Mouse (Mus musculus): ENCODE data around the gene Mx1. TPM values are rescaled to one million over a fixed set of nuclear protein-coding genes. Genes with fewer than 3 reads are reported as not detected.

Gene Mx1
- total and polyA plus RNA-seq, 2 experiments, result 1.4 to 2.3 TPM

DNA sequence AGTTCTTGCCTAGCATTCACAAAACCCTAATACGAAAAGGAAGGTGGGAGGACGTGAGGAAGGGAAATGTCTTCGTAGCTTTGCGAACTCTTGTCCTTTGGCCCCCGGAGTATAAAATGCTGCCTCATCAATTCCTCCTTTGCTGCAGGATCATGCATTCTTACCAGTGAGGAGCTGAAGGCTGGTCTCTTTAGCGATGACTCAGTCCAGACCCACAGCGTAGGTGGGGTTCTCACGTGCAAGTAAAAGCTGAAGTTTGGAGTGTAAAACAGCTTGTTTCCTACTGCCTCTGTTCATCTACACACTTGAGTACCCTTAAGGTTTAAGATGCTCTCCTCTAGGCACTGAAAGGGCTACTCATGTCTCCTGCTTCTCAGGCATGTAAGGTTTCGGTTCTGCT lies 20.7 kb downstream of the Mx1 start:
- Histone ChIP-seq H3K27me3 (ENCODE audit: control insufficient read depth, insufficient read depth, low read length) (no peaks in the 10 kb centered on the region), H3K4me3 (ENCODE audit: insufficient read depth, low read depth, low read length) (no peak overlapping the region), H3K79me2 (ENCODE audit: control insufficient read depth, insufficient read depth, low read length) (no peaks in the 10 kb centered on the region), H3K9ac (ENCODE audit: low read depth, low read length) (no peak overlapping the region), H3K27ac (replicated peaks; ENCODE audit: insufficient read depth, low read depth, low read length) (no peak overlapping the region), H3K36me3 (ENCODE audit: control insufficient read depth, insufficient read depth, low read length) (no peaks in the 10 kb centered on the region; the same call in 1 of the 2 replicates), H3K4me1 (ENCODE audit: control insufficient read depth, insufficient read depth, low read length) (no peaks in the 10 kb centered on the region; the same call in 1 of the 2 replicates)
- TF ChIP-seq POLR2A (IDR thresholded peaks at IDR 0.05; ENCODE audit: extremely low read depth, insufficient read depth, low read length), result no peak
- TF ChIP-seq CTCF (IDR thresholded peaks at IDR 0.05; ENCODE audit: low read depth, low read length), result no peak
- WGBS, result 70% methylated on average over 9 of the region's 9 CpGs
- no peak for DNase-seq (ENCODE audit: extremely low read depth, low read depth, low spot score)

DNA sequence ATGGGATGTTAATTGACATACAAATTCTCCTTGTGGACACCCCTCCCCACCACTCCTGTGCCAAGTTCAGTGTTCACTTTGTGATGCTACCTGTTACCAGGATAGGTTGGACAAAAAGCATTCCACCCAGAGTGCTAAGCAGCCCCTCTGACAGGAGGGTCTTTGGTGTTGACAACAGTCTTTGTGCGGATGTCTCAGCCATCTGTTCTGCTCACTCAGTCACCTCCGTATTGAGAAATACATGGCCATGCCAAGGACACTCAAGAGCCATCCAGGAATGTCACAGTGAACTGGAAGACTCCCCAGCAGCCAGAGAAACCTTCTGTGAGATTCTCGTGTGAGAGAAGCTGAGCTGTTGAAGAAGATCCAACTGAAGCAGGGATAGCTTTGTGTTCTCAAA lies 24.5 kb downstream of the Mx1 start:
- no peak for DNase-seq (ENCODE audit: extremely low read depth, low read depth, low spot score)
- Histone ChIP-seq H3K79me2 (ENCODE audit: control insufficient read depth, insufficient read depth, low read length) (no peaks in the 10 kb centered on the region), H3K27me3 (ENCODE audit: control insufficient read depth, insufficient read depth, low read length) (no peaks in the 10 kb centered on the region), H3K4me3 (ENCODE audit: insufficient read depth, low read depth, low read length) (no peak overlapping the region), H3K4me1 (ENCODE audit: control insufficient read depth, insufficient read depth, low read length) (no peaks in the 10 kb centered on the region; the same call in 1 of the 2 replicates), H3K36me3 (ENCODE audit: control insufficient read depth, insufficient read depth, low read length) (no peaks in the 10 kb centered on the region; the same call in 1 of the 2 replicates), H3K9ac (ENCODE audit: low read depth, low read length) (no peak overlapping the region), H3K27ac (replicated peaks; ENCODE audit: insufficient read depth, low read depth, low read length) (no peak overlapping the region)
- no peak for TF ChIP-seq POLR2A (IDR thresholded peaks at IDR 0.05; ENCODE audit: extremely low read depth, insufficient read depth, low read length)
- TF ChIP-seq CTCF (IDR thresholded peaks at IDR 0.05; ENCODE audit: low read depth, low read length), result no peak
- WGBS, result 90% methylated on average over 3 of the region's 3 CpGs

DNA sequence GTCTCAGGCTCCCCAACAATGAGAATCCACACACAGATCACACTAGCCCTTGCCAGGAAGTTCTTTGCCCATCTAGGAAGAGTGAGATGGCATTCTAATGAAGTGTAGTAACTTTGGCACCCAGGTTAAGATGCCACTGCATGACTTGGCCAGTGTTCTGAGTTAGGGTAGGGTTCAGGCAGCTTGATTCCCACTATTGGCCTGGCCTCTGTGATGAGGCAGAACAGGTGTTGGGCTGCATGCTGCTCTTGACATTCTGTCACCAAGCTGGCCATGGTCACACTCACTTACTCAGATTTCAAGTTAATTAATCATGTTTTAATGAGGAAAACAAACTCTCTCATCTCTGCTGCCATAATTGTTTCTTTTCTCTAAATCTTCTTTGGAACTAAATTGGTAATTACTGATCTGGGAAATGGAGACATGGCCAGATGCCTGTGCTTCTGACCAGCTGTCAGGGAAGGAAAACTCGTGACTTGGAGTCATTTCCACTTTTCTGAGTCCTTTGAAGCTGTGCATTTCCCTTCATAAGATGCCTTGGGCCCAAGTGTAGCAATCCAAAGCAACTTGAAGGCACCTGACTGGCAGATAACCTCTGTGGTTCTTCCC lies 25.2 kb downstream of the Mx1 start:
- Histone ChIP-seq H3K9ac (ENCODE audit: low read depth, low read length) (no peak overlapping the region), H3K79me2 (ENCODE audit: control insufficient read depth, insufficient read depth, low read length) (no peaks in the 10 kb centered on the region), H3K4me3 (ENCODE audit: insufficient read depth, low read depth, low read length) (no peak overlapping the region), H3K27ac (replicated peaks; ENCODE audit: insufficient read depth, low read depth, low read length) (no peak overlapping the region), H3K36me3 (ENCODE audit: control insufficient read depth, insufficient read depth, low read length) (no peaks in the 10 kb centered on the region; the same call in 1 of the 2 replicates), H3K27me3 (ENCODE audit: control insufficient read depth, insufficient read depth, low read length) (no peaks in the 10 kb centered on the region), H3K4me1 (ENCODE audit: control insufficient read depth, insufficient read depth, low read length) (no peaks in the 10 kb centered on the region; the same call in 1 of the 2 replicates)
- WGBS, result 67% methylated on average over 1 of the region's 1 CpGs
- no peak for DNase-seq (ENCODE audit: extremely low read depth, low read depth, low spot score)
- no peak for TF ChIP-seq CTCF (IDR thresholded peaks at IDR 0.05; ENCODE audit: low read depth, low read length)
- no peak for TF ChIP-seq POLR2A (IDR thresholded peaks at IDR 0.05; ENCODE audit: extremely low read depth, insufficient read depth, low read length)

- H3K36me3 ChIP-seq (ENCODE audit: control insufficient read depth, insufficient read depth, low read length), result no peaks in the 10 kb centered on the region; the same call in 1 of the 2 replicates
- 93% methylated on average over 2 of the region's 2 CpGs for WGBS
- H3K9ac ChIP-seq (ENCODE audit: low read depth, low read length), result no peak overlapping the region
- no peak for TF ChIP-seq CTCF (IDR thresholded peaks at IDR 0.05; ENCODE audit: low read depth, low read length)
- no peak for TF ChIP-seq POLR2A (IDR thresholded peaks at IDR 0.05; ENCODE audit: extremely low read depth, insufficient read depth, low read length)
- H3K27me3 ChIP-seq (ENCODE audit: control insufficient read depth, insufficient read depth, low read length), result no peaks in the 10 kb centered on the region
- DNase-seq (ENCODE audit: extremely low read depth, low read depth, low spot score), result no peak
- H3K4me3 ChIP-seq (ENCODE audit: insufficient read depth, low read depth, low read length), result no peak overlapping the region
- no peaks in the 10 kb centered on the region; the same call in 1 of the 2 replicates for H3K4me1 ChIP-seq (ENCODE audit: control insufficient read depth, insufficient read depth, low read length)
- H3K27ac ChIP-seq (replicated peaks; ENCODE audit: insufficient read depth, low read depth, low read length), result no peak overlapping the region
- H3K79me2 ChIP-seq (ENCODE audit: control insufficient read depth, insufficient read depth, low read length), result no peaks in the 10 kb centered on the region
Measured at GRCm38 (mm10) chr16:97434206-97434605, 28.5 kb downstream of the Mx1 start.

DNA sequence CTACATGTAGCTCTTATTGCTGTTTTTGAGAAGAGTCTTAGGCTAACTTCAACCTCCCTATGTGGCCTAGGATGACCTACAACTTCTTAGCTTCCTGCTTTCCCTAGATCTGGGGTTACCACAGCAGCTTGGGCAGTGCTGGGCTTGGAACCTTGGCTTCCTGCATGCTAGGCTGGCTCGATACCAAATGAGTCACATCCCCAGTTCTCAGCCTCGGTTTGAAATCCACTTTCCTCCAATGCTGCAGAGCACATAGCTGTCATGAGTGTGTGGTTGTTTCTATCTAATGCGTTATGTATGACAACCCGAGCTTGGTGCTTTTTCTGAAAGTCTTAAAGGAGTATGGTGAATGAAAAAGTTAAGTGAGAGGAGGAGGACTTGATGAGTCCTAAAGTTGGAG lies 31.4 kb downstream of the Mx1 start:
- Histone ChIP-seq H3K9ac (ENCODE audit: low read depth, low read length) (no peak overlapping the region), H3K79me2 (ENCODE audit: control insufficient read depth, insufficient read depth, low read length) (no peaks in the 10 kb centered on the region), H3K36me3 (ENCODE audit: control insufficient read depth, insufficient read depth, low read length) (no peaks in the 10 kb centered on the region), H3K4me3 (ENCODE audit: insufficient read depth, low read depth, low read length) (no peak overlapping the region), H3K27ac (replicated peaks; ENCODE audit: insufficient read depth, low read depth, low read length) (no peak overlapping the region), H3K4me1 (ENCODE audit: control insufficient read depth, insufficient read depth, low read length) (no peaks in the 10 kb centered on the region; the same call in 1 of the 2 replicates), H3K27me3 (ENCODE audit: control insufficient read depth, insufficient read depth, low read length) (no peaks in the 10 kb centered on the region)
- TF ChIP-seq CTCF (IDR thresholded peaks at IDR 0.05; ENCODE audit: low read depth, low read length), result no peak
- WGBS, result 74% methylated on average over 4 of the region's 4 CpGs
- DNase-seq (ENCODE audit: extremely low read depth, low read depth, low spot score), result peak; percentile 20

DNA sequence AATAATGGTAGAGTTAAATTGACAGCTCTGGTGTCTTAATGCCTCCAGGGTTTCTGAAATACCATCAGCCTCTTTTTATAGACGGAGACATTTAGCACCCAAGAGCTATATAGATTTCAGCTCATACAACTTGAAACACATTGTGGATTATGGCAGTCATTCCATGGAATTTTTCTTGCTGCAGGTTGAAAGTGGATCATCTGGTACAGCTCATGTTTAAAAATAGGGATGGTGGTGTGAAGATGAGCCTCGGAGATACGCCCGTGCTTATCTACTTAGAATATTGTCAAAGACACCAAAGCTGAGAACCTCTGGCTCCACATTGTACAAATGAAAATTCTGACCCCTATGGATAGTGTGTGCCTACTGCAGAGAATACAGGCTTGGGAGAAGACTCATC lies 32.6 kb downstream of the Mx1 start:
- no peaks in the 10 kb centered on the region for H3K27me3 ChIP-seq (ENCODE audit: control insufficient read depth, insufficient read depth, low read length)
- H3K27ac ChIP-seq (replicated peaks; ENCODE audit: insufficient read depth, low read depth, low read length), result no peak overlapping the region
- no peak overlapping the region for H3K9ac ChIP-seq (ENCODE audit: low read depth, low read length)
- no peaks in the 10 kb centered on the region for H3K36me3 ChIP-seq (ENCODE audit: control insufficient read depth, insufficient read depth, low read length)
- no peaks in the 10 kb centered on the region for H3K79me2 ChIP-seq (ENCODE audit: control insufficient read depth, insufficient read depth, low read length)
- no peak overlapping the region for H3K4me3 ChIP-seq (ENCODE audit: insufficient read depth, low read depth, low read length)
- H3K4me1 ChIP-seq (ENCODE audit: control insufficient read depth, insufficient read depth, low read length), result no peaks in the 10 kb centered on the region; the same call in 1 of the 2 replicates
- no peak for DNase-seq (ENCODE audit: extremely low read depth, low read depth, low spot score)
- TF ChIP-seq POLR2A (IDR thresholded peaks at IDR 0.05; ENCODE audit: extremely low read depth, insufficient read depth, low read length) (no peak), CTCF (IDR thresholded peaks at IDR 0.05; ENCODE audit: low read depth, low read length) (no peak)
- WGBS, result 93% methylated on average over 4 of the region's 4 CpGs
